Mouse (Mus musculus) E14TG2a.4 (cell line): ENCODE measurements around the gene Obp2b.

Experiments used
- CTCF ChIP-seq: conservative IDR thresholded peaks from 2 replicates; pipeline ENCODE4 v1.5.1; 2014; ENCODE audit warnings: low read length
- POU5F1 ChIP-seq: IDR thresholded peaks from 2 replicates; pipeline ENCODE4 v1.6.1; 2014; ENCODE audit warnings: low read length, borderline replicate concordance

DNA sequence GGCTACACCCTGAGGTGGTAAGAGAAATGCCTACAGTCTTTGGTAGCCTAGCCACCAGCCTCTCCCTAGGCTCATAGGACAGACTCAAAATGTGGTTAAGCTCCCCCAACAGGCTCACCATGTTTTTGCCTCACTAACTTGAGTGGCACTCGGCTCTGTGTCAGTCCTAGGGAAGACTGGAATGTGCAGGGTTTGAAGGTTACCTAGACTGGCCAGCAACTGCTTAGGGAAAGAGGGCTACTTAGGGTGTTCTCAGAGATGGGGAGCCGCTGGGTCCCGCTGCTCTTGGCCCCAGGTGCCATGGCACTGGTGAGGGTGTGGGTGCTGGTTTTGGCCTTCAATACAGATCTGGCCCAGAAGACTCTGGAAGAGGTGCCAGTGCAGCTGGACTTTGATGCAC, 45.1 kb downstream of the Obp2b start, which contains the start of gene Gm13539:
- TF ChIP-seq CTCF (no peak), POU5F1 (no peak)
